Mouse (Mus musculus) layer of hippocampus, postnatal 36 days (tissue): ENCODE data around the gene Zfp800. TPM values are rescaled to one million over a fixed set of nuclear protein-coding genes. Genes with fewer than 3 reads are reported as not detected.

Source experiments
- DNase-seq, 2 experiments: peaks; one replicate each; pipeline ENCODE4 v3.0.0; 2022
- total RNA-seq, 2 experiments: library from RNA; stranded (reverse); gene quantifications; 2 replicates each; pipeline ENCODE4 v1.2.3; 2021

Zfp800 gene
- total RNA-seq, 2 experiments from 2014 or later: 25.5 to 30.4 TPM

DNA sequence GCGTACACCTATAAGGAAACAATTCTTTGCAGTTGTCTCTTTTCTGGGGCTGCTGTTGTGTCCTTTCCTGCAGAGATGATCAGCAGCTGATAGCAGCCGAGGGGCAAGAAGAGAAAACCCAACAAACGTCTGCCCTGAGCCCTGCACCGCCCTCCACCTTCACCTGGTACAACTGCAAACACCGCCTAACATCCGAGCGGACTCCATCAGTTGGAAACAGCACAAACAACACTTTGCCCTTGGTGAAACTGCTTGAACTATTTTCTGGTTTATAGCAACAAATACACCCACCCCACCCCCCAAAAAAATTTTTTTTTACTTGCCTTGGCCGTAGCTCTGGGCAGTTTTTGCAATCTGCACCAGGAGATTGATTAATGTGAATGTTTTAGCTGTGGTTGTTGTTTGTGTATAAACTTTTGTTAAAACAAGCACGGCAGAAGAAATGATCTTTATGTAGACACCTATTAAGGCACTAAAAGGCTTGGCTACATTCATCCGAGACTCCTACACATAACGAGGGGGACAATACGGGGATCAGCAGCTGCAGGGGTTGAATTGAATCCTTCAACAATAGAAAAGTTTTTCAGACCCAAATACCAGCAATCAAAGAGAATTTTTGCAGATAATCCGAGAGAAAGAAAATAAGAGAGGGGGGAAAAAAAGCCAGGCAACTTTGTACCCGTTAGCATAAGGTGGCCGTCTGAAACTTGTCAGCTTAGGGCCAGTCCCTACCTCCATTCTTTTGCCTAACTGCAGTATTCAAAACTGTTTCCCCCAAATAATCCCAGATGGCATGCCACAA is 1.6 kb downstream of the Zfp800 start:
- DNase-seq: no peak

GRCm38 (mm10) chr6:28389038-28389437 is 8.8 kb downstream of the Zfp800 start:
- DNase-seq: no peak

GRCm38 (mm10) chr6:28385169-28385568 is 12.6 kb downstream of the Zfp800 start:
- DNase-seq: no peak

DNA sequence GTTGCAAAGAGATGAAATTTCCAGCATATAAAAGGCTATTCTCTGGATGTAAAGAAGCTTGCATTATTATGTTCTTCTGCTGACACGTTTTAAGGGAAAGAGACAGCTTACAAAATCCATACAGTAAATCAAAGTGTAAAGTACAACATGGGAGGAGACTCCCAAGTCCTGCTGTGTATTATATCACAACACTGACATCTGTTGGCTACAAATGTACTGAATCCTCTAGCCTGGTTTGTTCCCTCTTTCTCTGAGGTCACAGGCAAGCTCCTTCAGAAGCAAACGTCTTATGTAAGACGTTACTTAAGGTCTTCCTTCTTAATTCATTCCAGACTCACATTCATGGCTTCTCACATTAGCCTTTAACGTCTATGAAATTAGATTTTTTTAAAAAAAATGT is 15.8 kb downstream of the Zfp800 start:
- DNase-seq: no peak

GRCm38 (mm10) chr6:28369966-28370683 is 27.7 kb downstream of the Zfp800 start:
- no peak for DNase-seq

GRCm38 (mm10) chr6:28367575-28367974 is 30.2 kb downstream of the Zfp800 start:
- no peak for DNase-seq

GRCm38 (mm10) chr6:28351066-28351465 is 46.7 kb downstream of the Zfp800 start:
- no peak for DNase-seq

DNA sequence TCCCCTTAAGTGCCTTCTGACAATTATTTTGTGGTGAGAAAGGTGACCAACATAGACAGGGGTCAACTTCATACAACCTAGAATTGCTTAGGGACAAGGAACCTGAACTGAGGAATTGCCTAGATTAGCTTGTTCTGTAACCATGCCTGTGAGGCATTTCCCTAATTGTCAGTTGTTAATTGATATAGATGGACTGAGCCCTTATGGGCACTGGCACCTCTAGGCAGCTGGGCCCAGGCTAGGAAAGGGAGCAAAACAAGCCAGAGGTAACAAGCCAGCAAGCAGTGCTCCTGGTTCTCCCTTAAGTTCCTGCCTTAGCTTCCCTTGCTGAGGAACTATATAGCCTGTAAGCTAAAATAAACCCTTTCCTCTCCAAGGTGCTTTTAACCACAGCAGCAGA is 52.1 kb downstream of the Zfp800 start:
- no peak for DNase-seq

- no peak for DNase-seq
These were observed 52.6 kb downstream of the Zfp800 start for GRCm38 (mm10) chr6:28345181-28345580.

DNA sequence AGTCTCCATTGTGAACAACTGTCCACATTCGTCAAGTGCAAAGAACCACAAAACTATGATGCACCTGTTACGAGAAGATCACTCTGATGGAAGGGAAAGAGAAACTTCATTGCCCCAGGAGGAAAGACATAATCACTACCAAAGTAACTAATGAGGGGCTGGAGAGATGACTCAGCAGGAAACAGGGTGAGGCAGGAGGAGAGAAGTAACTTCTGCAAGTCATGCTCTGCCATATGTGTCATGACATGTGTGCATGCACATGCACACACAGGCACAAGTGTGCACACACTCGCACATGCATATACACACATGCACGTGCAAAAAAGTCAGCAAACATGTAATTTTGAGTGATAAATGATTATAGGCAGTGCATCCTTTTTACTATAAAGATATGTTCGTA is 54.9 kb downstream of the Zfp800 start:
- no peak for DNase-seq

- no peak for DNase-seq
These were observed 56.6 kb downstream of the Zfp800 start for GRCm38 (mm10) chr6:28341174-28341573.

DNA sequence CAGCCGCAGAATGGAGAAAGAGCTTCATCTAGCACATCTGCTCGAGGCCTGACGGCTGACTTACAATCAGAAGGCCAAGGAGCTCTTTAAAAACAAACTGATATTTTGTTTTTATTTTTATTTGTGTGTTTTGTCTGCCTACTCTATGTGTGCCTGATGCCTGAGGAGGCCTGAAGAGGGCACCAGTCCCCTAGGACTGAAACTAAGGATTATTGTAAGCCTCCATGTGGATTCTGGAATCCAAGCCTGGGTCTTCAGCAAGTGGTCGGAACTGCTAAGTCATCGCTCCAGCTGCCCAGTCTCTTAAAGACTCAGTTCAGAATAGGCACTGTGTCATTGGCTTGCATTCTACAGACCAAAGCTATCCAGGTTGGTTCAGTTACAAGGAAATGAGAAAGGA is 58.4 kb downstream of the Zfp800 start:
- no peak for DNase-seq

- DNase-seq: no peak
These were observed 64.1 kb downstream of the Zfp800 start for GRCm38 (mm10) chr6:28333696-28334095.

DNA sequence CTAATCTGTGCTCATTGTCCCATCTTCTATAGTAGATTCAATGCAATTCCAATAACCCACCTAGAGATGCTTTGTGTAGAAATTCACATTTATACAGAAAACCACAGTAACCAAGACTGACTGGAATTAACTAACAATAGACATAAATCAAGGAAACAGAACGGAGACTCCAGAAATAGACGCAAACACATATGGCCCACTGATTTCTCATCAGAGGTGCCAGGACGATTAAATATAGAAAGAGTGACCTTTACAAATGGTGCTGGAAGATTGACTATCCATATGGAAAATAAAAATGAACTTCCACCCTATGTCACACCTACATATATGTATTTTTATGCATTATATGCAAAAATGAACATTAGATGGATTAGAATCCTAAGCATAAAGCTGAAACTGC is 65.3 kb downstream of the Zfp800 start:
- DNase-seq: no peak

DNA sequence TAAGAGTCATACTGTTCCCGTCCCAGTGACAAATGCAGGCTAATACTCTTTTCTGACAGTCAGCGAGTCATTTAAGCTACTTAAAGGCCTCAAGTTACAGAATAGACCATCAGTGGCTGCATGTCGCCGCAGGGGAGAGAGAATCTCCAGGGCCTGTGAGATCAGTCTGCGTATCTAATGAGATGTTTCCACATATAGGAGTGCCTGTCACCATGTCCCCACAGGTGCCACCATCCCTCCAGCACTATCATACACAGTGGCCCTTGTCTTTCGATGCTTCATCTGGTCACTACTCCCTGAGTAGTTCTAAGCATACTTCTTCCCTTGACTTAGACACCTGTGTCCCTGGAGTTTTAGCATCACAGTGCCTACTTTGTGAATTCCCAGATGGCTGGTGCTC is 68.0 kb downstream of the Zfp800 start:
- DNase-seq: no peak

DNA sequence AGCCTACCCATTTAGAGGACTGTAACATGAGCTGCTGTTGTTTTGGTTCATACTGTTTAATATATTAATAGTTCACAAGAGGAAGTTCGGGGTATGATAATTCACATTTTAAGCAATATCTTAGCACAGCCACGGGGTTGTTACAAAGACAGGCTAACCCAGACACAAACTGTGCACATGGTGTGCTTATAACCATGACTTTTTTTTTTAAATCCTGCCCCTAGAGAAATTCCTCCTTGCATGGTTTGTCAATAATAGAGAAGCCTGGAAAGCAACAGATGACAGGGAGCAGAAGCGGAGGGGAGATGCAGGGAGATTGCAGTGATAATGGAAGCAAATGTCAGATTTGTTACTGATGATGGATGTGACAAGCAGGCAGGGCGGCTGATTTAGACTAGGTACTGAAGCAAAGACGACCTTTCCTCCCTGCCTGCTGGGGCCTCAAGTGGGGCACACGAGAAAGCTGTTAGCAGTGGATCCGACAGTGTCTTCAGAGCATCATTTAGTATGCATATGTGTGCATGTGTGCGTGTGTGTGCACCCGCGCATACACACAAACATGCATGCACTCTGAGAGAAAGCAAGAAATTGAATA is 68.7 kb downstream of the Zfp800 start:
- DNase-seq: no peak

DNA sequence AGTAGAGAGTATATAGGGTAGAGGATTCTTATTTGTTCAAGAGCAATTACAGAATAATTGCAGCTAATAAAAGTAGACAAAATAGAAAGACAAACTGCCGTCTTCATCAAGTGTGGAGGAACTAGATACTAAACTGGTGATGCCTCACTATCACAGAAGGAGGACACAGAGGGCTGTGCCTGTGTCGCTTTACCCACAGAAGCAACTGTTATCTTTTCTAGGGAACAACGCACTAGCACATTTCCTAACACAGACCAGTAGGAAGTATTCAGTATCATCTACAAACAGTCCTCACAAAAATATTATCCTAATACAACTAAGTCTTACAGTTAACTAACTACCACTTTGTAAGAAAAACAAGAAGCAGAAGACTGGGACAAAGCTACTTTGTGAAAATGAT is 71.1 kb downstream of the Zfp800 start:
- no peak for DNase-seq

- no peak for DNase-seq
These were observed 75.4 kb downstream of the Zfp800 start for GRCm38 (mm10) chr6:28322399-28322798.

- DNase-seq: no peak
These were observed 78.0 kb downstream of the Zfp800 start for GRCm38 (mm10) chr6:28319648-28320270.

- DNase-seq: no peak
These were observed 78.8 kb downstream of the Zfp800 start for GRCm38 (mm10) chr6:28318820-28319573.

GRCm38 (mm10) chr6:28315208-28315607 is 82.6 kb downstream of the Zfp800 start:
- DNase-seq: no peak

DNA sequence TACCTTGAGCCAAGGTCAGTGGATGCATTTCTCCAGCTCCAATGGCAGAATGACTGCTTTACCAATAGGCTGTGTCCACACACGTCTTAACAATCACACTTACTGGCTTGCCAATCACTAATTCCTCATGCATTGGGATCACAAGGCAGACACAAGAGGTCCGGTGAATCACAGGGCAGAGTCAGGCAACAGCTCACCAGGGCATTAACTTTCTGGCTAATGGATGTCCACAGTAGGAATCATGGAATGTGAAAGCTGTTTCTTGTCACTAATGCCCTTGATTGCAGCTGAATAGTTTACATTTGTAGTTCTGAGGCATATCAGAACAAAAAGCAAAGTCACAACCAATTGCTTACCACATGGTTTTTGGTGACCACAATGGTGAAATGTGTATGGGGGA is 85.7 kb downstream of the Zfp800 start:
- no peak for DNase-seq
